Mouse (Mus musculus) heart, embryonic 13.5 days (tissue): ENCODE data around the gene Itga5. TPM values are rescaled to one million over a fixed set of nuclear protein-coding genes. Genes with fewer than 3 reads are reported as not detected.

ENCODE experiments used
- ATAC-seq: fragments of 200-750 bp; cut with Nextera tagmentation; 2 replicates; pipeline ENCODE4 v1.8.0; 2017; ENCODE audit warnings: moderate TSS enrichment; ENCODE audit not compliant: insufficient number of reproducible peaks, low FRiP score, low TSS enrichment; ENCODE audit errors: extremely low read depth
- H3K27ac ChIP-seq: fragments of 300-500 bp; sonication (generic); replicated peaks from 2 replicates; pipeline ENCODE4 v1.5.1; 2015; ENCODE audit warnings: moderate library complexity, mild to moderate bottlenecking, inconsistent platforms
- H3K27me3 ChIP-seq: fragments of 300-500 bp; sonication (generic); replicated peaks from 2 replicates; pipeline ENCODE4 v1.6.1; 2015; ENCODE audit warnings: mild to moderate bottlenecking, inconsistent platforms
- H3K36me3 ChIP-seq: fragments of 300-500 bp; sonication (generic); 2 replicates; pipeline ENCODE4 v1.6.1; 2015; ENCODE audit warnings: mild to moderate bottlenecking, inconsistent platforms
- H3K4me1 ChIP-seq: fragments of 300-500 bp; sonication (generic); 2 replicates; pipeline ENCODE4 v1.6.1; 2015; ENCODE audit warnings: inconsistent platforms
- H3K4me2 ChIP-seq: fragments of 300-500 bp; sonication (generic); 2 replicates; pipeline ENCODE4 v1.6.1; 2015; ENCODE audit warnings: inconsistent platforms, mild to moderate bottlenecking, moderate library complexity
- H3K4me3 ChIP-seq: fragments of 300-500 bp; sonication (generic); 2 replicates; pipeline ENCODE4 v1.5.1; 2015; ENCODE audit warnings: moderate library complexity, mild to moderate bottlenecking, inconsistent platforms
- H3K9ac ChIP-seq: fragments of 300-500 bp; sonication (generic); 2 replicates; pipeline ENCODE4 v1.6.1; 2015; ENCODE audit warnings: inconsistent platforms, mild to moderate bottlenecking, moderate library complexity
- H3K9me3 ChIP-seq: fragments of 300-500 bp; sonication (generic); 2 replicates; pipeline ENCODE4 v1.6.1; 2016; ENCODE audit warnings: inconsistent platforms
- WGBS: fragments of 180-500 bp; shearing (Covaris S2); methylation state at CpG from one replicate; pipeline ENCODE4 v1.1.7; 2015; ENCODE audit warnings: mixed read lengths; 5-methylcytosine and 5-hydroxymethylcytosine counted together
- polyA plus RNA-seq: library from polyadenylated mRNA; unstranded; fragments of >200 nt; fragmentation: Nextera tagmentation; extraction: Ambion mirVana; gene quantifications from 2 replicates; pipeline ENCODE4 v1.2.1, GENCODE M21; 2015

The Itga5 gene
- polyA plus RNA-seq, 1 experiment from 2014 or later, result 76.4 TPM

GRCm38 (mm10) chr15:103318201-103318816 is 48.3 kb downstream of the Itga5 start:
- H3K36me3 ChIP-seq, result peaks cover 32% of the 10 kb centered on the region
- H3K4me2 ChIP-seq, result no peak overlapping the region
- no peak for ATAC-seq
- H3K9ac ChIP-seq, result peak overlapping the region; percentile 53
- H3K4me1 ChIP-seq, result peaks cover 80% of the 10 kb centered on the region
- H3K27me3 ChIP-seq, result 0 out of 2 replicates have a peak, but pooled peaks cover 3% of the 10 kb centered on the region
- 62% methylated on average over 3 of the region's 3 CpGs for WGBS
- no peak overlapping the region for H3K4me3 ChIP-seq
- H3K27ac ChIP-seq, result peak overlapping the region; percentile 51
- no peaks in the 10 kb centered on the region for H3K9me3 ChIP-seq

GRCm38 (mm10) chr15:103317731-103318130 is 48.8 kb downstream of the Itga5 start:
- Histone ChIP-seq H3K27ac (peak overlapping the region; percentile 51), H3K4me1 (peaks cover 77% of the 10 kb centered on the region), H3K9ac (peak overlapping the region; percentile 53), H3K9me3 (no peaks in the 10 kb centered on the region), H3K4me3 (no peak overlapping the region), H3K27me3 (0 out of 2 replicates have a peak, but pooled peaks cover 3% of the 10 kb centered on the region), H3K36me3 (peaks cover 32% of the 10 kb centered on the region), H3K4me2 (no peak overlapping the region)
- no peak for ATAC-seq
- 90% methylated on average over 8 of the region's 8 CpGs for WGBS

GRCm38 (mm10) chr15:103317120-103317519 is 49.4 kb downstream of the Itga5 start:
- no peak for ATAC-seq
- H3K4me3 ChIP-seq, result no peak overlapping the region
- 0 out of 2 replicates have a peak, but pooled peaks cover 3% of the 10 kb centered on the region for H3K27me3 ChIP-seq
- H3K9ac ChIP-seq, result no peak overlapping the region
- no peak overlapping the region for H3K4me2 ChIP-seq
- H3K4me1 ChIP-seq, result peaks cover 71% of the 10 kb centered on the region
- no peak overlapping the region for H3K27ac ChIP-seq
- no peaks in the 10 kb centered on the region for H3K9me3 ChIP-seq
- H3K36me3 ChIP-seq, result peaks cover 32% of the 10 kb centered on the region

- 60% methylated on average over 10 of the region's 10 CpGs for WGBS
- Histone ChIP-seq H3K4me3 (no peak overlapping the region), H3K9ac (peak overlapping the region; percentile 11; the same call in 1 of the 2 replicates), H3K36me3 (peaks cover 32% of the 10 kb centered on the region), H3K4me1 (peaks cover 61% of the 10 kb centered on the region), H3K27ac (no peak overlapping the region), H3K27me3 (0 out of 2 replicates have a peak, but pooled peaks cover 3% of the 10 kb centered on the region), H3K9me3 (no peaks in the 10 kb centered on the region), H3K4me2 (no peak overlapping the region)
- no peak for ATAC-seq
Observed at GRCm38 (mm10) chr15:103315979-103316776, 50.4 kb downstream of the Itga5 start.

GRCm38 (mm10) chr15:103315011-103315502 is 51.5 kb downstream of the Itga5 start:
- 7% methylated on average over 17 of the region's 18 CpGs for WGBS
- peak overlapping the region; percentile 44 for H3K4me3 ChIP-seq
- peaks cover 31% of the 10 kb centered on the region for H3K36me3 ChIP-seq
- no peak overlapping the region for H3K27ac ChIP-seq
- H3K27me3 ChIP-seq, result 0 out of 2 replicates have a peak, but pooled peaks cover 3% of the 10 kb centered on the region
- ATAC-seq, result peak; percentile 18; the same call in 1 of the 2 replicates
- H3K4me2 ChIP-seq, result peak overlapping the region; percentile 79
- peak overlapping the region; percentile 78 for H3K9ac ChIP-seq
- peaks cover 56% of the 10 kb centered on the region for H3K4me1 ChIP-seq
- H3K9me3 ChIP-seq, result no peaks in the 10 kb centered on the region

GRCm38 (mm10) chr15:103314181-103314580 is 52.4 kb downstream of the Itga5 start:
- Histone ChIP-seq H3K9ac (peak overlapping the region; percentile 78), H3K36me3 (peaks cover 25% of the 10 kb centered on the region), H3K9me3 (no peaks in the 10 kb centered on the region), H3K4me2 (peak overlapping the region; percentile 79), H3K27me3 (peaks cover 11% of the 10 kb centered on the region), H3K27ac (no peak overlapping the region), H3K4me1 (peaks cover 56% of the 10 kb centered on the region), H3K4me3 (peak overlapping the region; percentile 44)
- WGBS, result 31% methylated on average over 22 of the region's 22 CpGs
- no peak for ATAC-seq

GRCm38 (mm10) chr15:103313495-103314095 is 53.0 kb downstream of the Itga5 start:
- 16% methylated on average over 18 of the region's 18 CpGs for WGBS
- H3K27ac ChIP-seq, result 0 out of 2 replicates have a peak overlapping the region, but pooled peaks have one; percentile 7
- H3K4me3 ChIP-seq, result no peak overlapping the region
- peak overlapping the region; percentile 79 for H3K4me2 ChIP-seq
- peaks cover 56% of the 10 kb centered on the region for H3K4me1 ChIP-seq
- H3K9ac ChIP-seq, result peak overlapping the region; percentile 78
- H3K9me3 ChIP-seq, result no peaks in the 10 kb centered on the region
- H3K27me3 ChIP-seq, result peaks cover 16% of the 10 kb centered on the region
- ATAC-seq, result no peak
- peaks cover 20% of the 10 kb centered on the region for H3K36me3 ChIP-seq

GRCm38 (mm10) chr15:103310365-103310910 is 56.1 kb downstream of the Itga5 start, which contains the start of gene Gpr84:
TSS of gene Gpr84 (minus strand) at chr15:103310612.
- Histone ChIP-seq H3K9me3 (no peaks in the 10 kb centered on the region), H3K9ac (no peak within 1 kb of the TSS), H3K4me2 (no peak within 1 kb of the TSS), H3K36me3 (no peaks in the 10 kb centered on the region), H3K27me3 (peaks cover 22% of the 10 kb centered on the region), H3K4me1 (peaks cover 51% of the 10 kb centered on the region), H3K4me3 (no peak within 1 kb of the TSS), H3K27ac (no peak within 1 kb of the TSS)
- 45% methylated on average over 6 of the region's 6 CpGs for WGBS
- no peak for ATAC-seq

GRCm38 (mm10) chr15:103308876-103309580 is 57.5 kb downstream of the Itga5 start:
- Histone ChIP-seq H3K27ac (no peak overlapping the region), H3K9me3 (no peaks in the 10 kb centered on the region), H3K4me2 (peak overlapping the region; percentile 64), H3K27me3 (peaks cover 19% of the 10 kb centered on the region), H3K4me1 (peaks cover 45% of the 10 kb centered on the region), H3K4me3 (peak overlapping the region; percentile 31), H3K9ac (peak overlapping the region; percentile 66), H3K36me3 (no peaks in the 10 kb centered on the region)
- no peak for ATAC-seq
- 54% methylated on average over 26 of the region's 26 CpGs for WGBS

- Histone ChIP-seq H3K4me1 (peaks cover 45% of the 10 kb centered on the region), H3K9ac (peak overlapping the region; percentile 66), H3K4me3 (peak overlapping the region; percentile 31), H3K36me3 (no peaks in the 10 kb centered on the region), H3K27me3 (peaks cover 19% of the 10 kb centered on the region), H3K4me2 (peak overlapping the region; percentile 64), H3K27ac (no peak overlapping the region), H3K9me3 (no peaks in the 10 kb centered on the region)
- ATAC-seq, result no peak
- WGBS, result 40% methylated on average over 28 of the region's 28 CpGs
Observed at GRCm38 (mm10) chr15:103308056-103308875, 58.3 kb downstream of the Itga5 start.
